Mouse (Mus musculus) retina, embryonic 14.5 days (tissue): ENCODE results near the gene Lmtk2.

Experiments used
- DNase-seq: peaks from one replicate; pipeline ENCODE4 v3.0.0-alpha.2; 2015; ENCODE audit warnings: low spot score

Lmtk2 gene

GRCm38 (mm10) chr5:144109201-144109600, 9.0 kb downstream of the Lmtk2 start:
- no peak for DNase-seq

- no peak for DNase-seq
Measured at GRCm38 (mm10) chr5:144112574-144113438, 12.6 kb downstream of the Lmtk2 start.

DNA sequence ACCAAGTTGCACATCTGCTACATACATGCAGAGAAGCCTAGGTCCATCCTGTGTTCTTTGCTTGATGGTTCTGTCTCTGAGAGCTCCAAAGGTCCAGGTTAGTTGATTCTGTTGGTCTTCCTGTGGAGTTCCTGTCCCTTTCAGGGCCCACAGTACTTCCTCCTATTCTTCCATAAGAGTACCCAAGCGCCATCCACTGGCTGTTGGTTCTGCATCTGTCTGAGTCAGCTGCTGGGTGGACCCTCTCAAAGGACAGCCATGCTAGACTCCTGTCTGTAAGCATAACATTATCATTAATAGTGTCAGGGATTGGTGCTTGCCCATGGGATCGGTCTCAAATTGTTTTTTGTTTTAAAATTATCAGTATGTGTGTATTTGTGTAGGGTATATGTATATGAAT, 13.8 kb downstream of the Lmtk2 start:
- no peak for DNase-seq

DNA sequence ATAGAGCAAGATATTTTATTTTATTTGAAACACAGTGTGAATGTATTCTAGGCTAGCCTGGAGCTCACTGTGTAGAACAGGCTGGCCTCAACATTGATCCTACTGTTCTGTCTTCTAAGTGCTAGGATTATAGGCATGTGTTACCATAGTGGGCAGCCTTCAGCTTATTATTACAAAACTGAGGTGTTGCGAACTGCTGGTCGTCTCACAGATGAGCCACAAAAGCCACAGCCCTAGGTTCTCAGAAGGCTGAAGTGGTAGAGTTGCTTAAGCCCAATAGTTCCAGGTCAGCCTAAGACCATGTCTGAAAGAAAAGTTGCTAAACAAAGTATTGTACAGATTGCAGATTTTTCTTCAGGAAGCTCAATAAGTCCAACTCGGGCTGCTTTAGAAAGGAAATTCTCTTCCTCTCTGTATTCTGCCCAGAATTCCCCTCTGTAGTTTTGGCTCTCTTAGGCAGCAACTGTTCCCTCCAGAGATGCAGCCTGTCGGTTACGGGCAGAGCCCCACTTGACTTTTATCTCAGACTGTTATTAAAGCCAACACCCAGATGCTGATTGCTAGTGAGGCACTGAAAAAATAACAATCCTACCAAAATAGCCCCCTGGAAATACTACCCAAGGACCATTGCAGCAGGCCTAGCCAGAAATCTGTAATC, 14.9 kb downstream of the Lmtk2 start:
- no peak for DNase-seq

- DNase-seq, result no peak
Measured at GRCm38 (mm10) chr5:144115628-144115977, 15.4 kb downstream of the Lmtk2 start.

- DNase-seq, result no peak
Measured at GRCm38 (mm10) chr5:144118271-144118670, 18.0 kb downstream of the Lmtk2 start.

GRCm38 (mm10) chr5:144119286-144119685, 19.1 kb downstream of the Lmtk2 start:
- DNase-seq, result no peak

DNA sequence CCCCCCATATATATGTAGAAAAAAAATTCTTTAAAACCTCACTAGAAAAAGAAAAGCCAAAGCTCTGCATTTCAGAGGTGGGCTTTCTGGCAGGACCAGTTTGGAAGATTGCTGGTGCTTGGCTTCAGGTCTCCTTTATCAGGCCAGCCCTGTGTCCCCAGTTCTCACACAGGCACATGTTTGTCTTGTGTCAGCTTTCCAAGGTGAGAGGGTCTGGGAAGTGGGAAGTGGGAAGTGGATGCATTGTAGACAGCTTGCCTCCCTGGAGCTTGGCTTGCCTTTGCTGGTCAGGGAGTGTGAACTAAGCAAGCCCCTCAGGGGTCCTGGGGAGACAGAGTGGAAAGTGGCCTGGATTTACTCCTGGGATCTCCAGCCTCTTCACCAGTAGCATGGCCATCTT, 21.3 kb downstream of the Lmtk2 start:
- no peak for DNase-seq

GRCm38 (mm10) chr5:144125979-144126755, 25.9 kb downstream of the Lmtk2 start:
- DNase-seq, result no peak

GRCm38 (mm10) chr5:144143531-144143930, 43.3 kb downstream of the Lmtk2 start:
- DNase-seq, result no peak

- DNase-seq, result no peak
Measured at GRCm38 (mm10) chr5:144146898-144147297, 46.7 kb downstream of the Lmtk2 start.

GRCm38 (mm10) chr5:144149530-144149929, 49.3 kb downstream of the Lmtk2 start:
- DNase-seq, result no peak

GRCm38 (mm10) chr5:144151270-144151669, 51.0 kb downstream of the Lmtk2 start:
- DNase-seq, result no peak

DNA sequence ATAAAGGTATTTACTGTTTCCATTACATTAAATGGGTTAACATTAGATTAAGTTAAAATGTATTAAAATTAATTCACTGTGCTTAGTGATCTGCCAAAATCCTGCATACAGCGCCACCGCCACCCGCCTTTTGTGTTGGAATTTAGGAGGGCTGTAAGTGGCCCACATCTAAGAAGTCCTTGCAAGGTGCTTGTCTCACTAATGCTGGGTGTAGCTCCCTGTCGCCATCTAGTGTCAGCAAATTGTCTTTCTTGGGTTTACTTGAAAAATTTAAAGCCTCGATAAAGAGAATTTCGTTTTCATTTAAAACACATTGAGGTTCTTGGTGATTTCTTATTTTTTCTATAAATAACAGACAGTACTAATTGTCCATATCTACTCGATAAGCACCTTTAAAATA, 54.3 kb downstream of the Lmtk2 start:
- peak; percentile 83 for DNase-seq

DNA sequence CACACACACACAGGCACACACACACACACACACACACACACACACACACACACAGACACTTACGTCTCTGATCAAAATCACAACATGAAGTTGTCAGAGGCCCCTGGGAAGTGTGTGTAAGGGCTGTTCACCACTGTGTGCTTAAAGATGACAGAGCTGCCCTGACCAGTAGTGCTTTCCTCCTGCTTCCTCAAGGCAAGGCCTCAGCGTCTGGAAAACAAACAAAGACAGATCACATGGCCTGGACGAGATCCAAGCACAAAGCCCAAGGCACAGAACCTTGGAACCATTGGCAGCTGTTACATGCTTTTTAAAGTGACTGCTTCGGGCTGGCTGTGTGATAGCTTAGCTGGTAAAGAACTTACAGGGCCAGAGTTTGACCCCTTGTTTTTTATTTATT, 58.4 kb downstream of the Lmtk2 start:
- DNase-seq, result no peak

- no peak for DNase-seq
Measured at GRCm38 (mm10) chr5:144159137-144159536, 58.9 kb downstream of the Lmtk2 start.

DNA sequence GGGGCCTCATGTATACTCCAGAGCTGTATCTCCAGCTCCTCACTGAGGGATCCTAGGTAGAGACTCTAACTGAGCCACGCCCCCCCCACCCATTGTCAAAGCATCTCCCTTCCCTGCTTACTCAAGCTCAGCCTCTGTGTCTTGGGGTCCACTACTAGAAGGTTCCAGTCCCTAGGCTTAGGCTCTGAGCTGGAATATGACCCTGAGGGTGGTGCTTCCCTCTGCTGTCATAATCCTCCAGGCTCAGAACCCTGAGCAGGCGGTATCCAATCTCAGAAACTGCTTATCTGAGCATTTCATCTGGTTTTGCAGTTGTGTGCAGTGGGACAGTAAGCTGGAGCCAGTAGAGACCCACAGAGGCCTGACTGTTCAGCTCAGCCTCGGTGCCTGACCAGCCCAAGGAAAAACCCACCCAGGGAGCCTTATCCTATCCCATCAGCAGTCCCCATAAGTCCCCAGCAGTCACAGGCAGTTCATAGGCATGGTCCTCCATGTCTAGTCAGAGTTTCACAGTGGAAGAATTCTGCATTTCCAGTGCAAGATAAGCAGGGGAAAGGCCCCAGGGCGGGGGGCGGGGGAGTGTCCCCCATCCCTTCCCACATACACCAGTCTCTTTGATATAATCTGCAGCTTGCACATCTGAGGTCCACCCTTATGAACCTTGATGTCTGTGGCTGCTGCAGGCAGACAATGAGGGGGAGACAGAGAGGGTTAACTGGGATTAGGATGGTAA, 62.0 kb downstream of the Lmtk2 start:
- DNase-seq, result no peak

GRCm38 (mm10) chr5:144162813-144163517, 62.7 kb downstream of the Lmtk2 start:
- no peak for DNase-seq

GRCm38 (mm10) chr5:144165756-144166155, 65.5 kb downstream of the Lmtk2 start:
- no peak for DNase-seq

GRCm38 (mm10) chr5:144169275-144169975, 69.2 kb downstream of the Lmtk2 start:
- DNase-seq, result no peak

GRCm38 (mm10) chr5:144173648-144174047, 73.4 kb downstream of the Lmtk2 start:
- DNase-seq, result no peak
